Mouse (Mus musculus): ENCODE data around the gene Gm5105.

Gm5105 gene

GRCm38 (mm10) chr3:138067288-138067687 is at the start of gene Gm5105:
Gene Gm5105 (minus strand): TSS chr3:138067388.
- no peak for DNase-seq

GRCm38 (mm10) chr3:138116871-138117270 is 49.7 kb upstream of the Gm5105 start:
- no peak for DNase-seq

- no peak for DNase-seq
These were observed 46.9 kb upstream of the Gm5105 start for GRCm38 (mm10) chr3:138114106-138114505.

GRCm38 (mm10) chr3:138110910-138111782 is 44.0 kb upstream of the Gm5105 start:
- no peak for DNase-seq

DNA sequence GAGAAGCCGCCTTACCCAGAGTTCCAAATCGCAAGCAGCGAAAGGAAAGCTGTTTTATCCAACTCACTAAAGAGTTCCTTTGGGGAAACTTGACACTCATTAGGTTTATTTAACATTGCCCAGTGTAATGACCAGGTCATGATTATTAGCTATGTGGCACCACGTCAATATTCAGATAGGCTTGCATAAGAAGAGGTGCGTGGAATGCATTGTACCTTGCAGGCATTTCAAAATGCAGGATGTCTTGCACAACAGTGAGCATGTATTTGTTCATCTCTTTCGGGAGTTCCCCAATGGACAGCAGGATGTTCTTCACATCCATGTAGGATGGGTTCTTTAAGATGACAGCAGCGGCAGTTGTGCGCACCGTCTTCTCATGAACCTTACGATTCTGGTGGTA is 39.7 kb upstream of the Gm5105 start:
- DNase-seq, result no peak

DNA sequence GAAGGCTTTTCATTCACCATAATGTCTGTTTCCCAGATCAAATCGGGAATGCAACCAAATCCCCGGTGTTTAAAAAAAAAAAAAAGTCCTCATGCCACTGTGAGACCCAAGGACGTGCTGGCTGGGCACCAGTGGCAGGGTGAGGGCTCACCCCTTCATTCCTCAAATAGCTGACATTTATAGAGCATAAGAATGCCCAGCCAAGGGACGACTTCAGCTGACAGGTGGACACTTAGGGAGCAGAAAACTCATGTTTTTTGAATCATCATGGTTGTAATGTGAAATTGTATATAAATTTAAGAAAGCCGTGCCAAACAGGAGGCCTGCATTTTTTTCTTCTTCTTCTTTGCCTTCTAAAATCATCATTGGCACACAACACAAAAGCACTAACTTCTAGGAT is 37.9 kb upstream of the Gm5105 start:
- DNase-seq, result no peak

- no peak for DNase-seq
These were observed 36.5 kb upstream of the Gm5105 start for GRCm38 (mm10) chr3:138103690-138104089.

GRCm38 (mm10) chr3:138101936-138102335 is 34.7 kb upstream of the Gm5105 start:
- no peak for DNase-seq

DNA sequence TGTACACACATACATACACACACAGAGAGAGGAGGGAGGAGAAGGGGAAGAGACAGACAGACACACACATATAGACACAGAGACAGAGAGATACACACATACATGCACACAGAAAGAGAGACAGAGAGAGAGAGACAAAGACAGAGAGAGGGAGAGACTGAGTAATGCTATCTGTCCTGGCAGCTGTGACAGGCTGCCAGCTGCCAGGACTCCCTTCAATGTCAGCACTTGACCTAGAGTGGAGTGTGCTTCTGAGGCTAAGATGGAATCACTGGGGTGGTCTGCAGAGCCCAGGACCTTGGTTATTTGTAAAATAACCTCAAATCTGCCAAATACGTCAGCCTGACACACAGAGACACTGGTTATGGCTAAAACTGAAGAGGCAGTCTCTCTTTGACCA is 30.5 kb upstream of the Gm5105 start:
- no peak for DNase-seq

DNA sequence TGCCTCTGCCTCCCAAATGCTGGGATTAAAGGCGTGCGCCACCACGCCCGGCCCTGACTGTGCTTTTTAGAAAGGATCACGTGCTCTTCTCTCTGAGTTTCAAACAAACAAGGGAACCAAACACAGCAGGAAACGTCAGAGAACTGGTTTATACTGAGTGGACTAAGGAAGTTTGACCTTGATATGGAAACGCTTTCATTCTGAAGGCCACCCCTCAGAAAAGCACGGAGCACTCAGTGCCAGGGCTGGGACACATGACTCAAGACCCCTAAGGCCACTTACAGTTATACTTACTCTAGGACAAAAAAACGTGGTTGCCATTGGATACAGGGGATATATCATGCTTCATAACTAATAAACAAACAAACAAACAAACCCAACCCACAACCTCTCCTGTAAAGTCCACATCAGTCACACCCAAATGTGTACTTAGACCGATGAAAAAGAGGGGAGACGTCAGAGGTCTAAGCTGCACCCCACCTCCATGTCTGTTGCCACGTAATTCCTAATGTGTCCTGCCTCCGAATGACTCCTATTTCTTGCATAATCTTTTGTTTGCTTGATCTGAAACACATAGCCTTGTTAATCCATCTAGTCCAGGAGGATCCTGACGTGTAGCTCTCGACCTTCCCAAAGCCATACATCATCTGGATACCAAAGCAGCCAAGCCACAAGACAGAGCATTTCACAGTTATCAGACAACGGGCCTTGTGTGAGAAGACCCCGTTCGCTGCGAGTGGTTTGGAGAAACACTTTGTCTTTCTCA is 29.3 kb upstream of the Gm5105 start:
- no peak for DNase-seq

DNA sequence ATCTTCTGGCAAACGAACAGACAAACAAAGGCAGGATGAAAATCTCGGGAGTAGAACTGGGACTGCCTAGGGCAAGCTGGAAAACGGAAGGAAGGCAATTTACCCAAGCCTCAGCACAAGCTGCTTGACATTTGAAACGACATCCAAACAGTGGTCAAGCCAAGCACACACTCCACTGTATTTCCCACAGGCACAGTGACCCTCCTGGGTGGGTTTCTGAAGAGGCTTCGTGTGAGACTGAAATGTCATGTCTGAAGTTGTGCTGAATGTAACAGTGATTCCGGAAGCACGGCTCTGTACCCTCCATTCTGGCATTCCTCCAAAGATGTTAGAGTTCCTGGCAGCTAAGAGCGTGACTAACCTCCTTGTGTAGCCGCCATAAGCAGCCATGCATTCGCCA is 28.5 kb upstream of the Gm5105 start:
- DNase-seq, result no peak

DNA sequence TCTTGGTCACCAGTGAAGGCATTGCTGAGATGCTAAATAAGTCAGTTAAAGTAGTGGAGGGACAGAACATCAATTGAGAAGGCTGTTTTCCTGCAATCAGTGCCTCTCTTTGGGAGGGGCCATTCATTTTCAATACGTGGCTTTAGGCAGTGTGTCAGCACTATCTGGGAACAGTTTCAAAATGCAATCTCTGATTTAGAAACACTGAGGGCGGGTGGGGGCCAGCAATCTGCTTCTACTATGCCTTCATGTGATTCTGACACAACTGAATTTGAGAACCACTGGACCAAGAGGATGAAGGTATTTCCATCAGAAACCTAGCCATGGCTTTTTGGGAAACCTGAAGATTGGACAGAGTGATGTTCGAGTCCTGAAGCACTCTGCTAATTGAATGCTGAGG is 28.1 kb upstream of the Gm5105 start:
- no peak for DNase-seq

GRCm38 (mm10) chr3:138083896-138084295 is 16.7 kb upstream of the Gm5105 start:
- DNase-seq, result no peak

DNA sequence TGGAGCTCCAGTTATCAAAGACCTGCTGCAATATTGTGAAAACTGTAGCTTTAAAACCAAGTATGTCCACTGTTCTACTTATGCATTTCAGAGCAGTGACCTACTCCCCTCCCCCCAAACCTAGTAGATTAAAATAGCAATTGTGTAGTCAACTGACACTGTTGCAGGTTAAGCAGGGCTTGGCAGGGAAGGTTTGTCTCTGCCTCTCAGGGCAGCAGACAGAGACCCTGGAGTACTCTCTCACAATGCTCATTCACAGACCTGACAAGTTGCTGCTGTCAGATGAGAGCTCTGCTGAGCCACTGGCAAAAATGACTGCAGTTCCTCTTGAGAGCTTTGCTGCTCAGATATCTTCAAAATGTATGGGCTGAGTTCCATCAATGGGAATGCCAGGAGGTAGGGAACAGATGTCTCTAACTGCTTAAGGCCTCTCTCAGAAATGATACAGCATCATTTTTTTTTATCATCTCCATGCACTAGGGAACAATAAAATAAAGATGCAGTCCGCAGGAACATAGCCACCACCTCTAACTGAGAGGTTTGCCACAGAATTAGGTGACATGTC is 16.0 kb upstream of the Gm5105 start:
- no peak for DNase-seq

GRCm38 (mm10) chr3:138078701-138079100 is 11.5 kb upstream of the Gm5105 start:
- no peak for DNase-seq

- DNase-seq, result no peak
These were observed 10.5 kb upstream of the Gm5105 start for GRCm38 (mm10) chr3:138077476-138078340.

DNA sequence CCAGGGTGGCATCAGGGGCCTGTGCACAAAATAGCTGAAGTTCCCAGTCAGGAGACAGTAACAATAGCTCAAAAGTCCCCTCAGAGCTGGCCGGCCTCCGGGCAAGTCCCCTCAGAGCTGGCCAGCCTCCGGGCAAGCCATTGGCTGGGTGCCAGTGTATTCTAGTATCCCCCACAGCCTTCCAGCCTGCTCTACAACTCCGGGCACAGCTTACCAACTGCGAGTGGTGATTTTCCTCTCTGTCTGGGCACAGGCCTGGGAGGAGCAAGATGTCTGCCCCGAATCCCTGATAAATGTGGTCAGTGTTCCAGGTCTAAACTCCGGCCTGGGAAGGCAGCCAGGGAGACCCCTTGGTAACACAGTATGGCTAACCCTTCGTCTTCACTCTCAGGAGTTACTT is 8.0 kb upstream of the Gm5105 start:
- no peak for DNase-seq

- DNase-seq, result no peak
These were observed 7.0 kb upstream of the Gm5105 start for GRCm38 (mm10) chr3:138074214-138074613.

DNA sequence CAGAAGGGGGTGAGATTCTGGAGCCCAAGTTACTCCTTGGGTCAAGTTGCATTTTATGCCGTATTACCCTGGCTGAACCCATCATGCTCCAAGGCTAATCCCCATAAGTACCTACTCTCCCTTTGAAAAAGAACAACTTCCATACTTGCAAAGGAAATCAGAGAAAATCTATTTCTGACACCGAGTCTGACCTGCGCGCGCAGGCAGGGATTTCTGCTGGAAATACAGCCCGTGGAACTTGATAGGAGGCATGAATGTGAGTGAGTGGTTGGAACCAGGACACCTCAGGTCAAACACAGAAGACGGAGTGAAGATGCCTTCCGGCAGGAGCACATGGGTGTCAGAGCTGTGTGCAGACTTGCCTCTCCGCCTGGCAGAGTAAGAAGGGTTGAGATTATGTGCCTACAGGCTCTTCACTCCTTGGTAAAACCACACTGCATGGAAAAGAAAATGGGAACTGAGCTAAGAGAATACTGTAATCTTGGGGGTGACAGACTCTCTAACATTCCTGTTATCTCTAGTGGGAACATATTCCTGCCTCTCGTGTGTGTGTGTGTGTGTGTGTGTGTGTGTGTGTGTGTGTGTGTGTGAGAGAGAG is 4.4 kb upstream of the Gm5105 start:
- DNase-seq, result no peak

- no peak for DNase-seq
These were observed 3.8 kb upstream of the Gm5105 start for GRCm38 (mm10) chr3:138071004-138071403.

- no peak for DNase-seq
These were observed 2.7 kb upstream of the Gm5105 start for GRCm38 (mm10) chr3:138069756-138070511.

- no peak for DNase-seq
These were observed 915 bp upstream of the Gm5105 start for GRCm38 (mm10) chr3:138068103-138068502.
